Mouse (Mus musculus): ENCODE results near the gene Strip2.

Gene Strip2

DNA sequence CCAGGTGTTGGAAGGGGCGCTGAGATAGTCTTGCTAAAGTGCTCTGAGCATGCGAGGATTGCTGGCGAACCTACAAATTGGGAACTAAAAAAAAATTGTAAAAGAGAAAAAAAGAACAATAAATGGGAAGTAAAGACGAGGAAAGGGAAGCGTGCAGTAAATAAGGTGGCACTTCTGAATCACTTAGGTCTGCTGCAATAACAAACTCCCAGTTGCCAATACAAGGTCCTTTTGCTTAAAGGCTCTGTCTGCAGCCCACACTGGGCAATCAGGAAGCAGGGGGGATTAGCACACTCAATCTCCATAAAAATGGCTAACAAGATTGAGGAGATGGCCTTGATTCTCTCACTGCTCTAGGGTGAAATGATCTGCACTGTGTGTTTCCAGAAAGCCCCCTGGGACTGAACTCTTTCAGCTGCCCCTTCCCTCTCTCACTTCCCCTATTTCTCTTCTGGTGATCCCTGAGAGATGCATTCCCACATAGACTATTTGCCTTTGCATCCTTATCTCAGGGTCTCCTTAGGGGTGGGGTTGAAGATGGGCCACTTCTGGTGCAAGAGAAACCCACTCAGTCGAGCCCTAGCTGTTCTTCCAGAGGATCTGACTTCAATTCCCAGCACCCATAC, 8.9 kb downstream of the Strip2 start:
- no peak for DNase-seq (ENCODE audit: low read depth, low spot score)

DNA sequence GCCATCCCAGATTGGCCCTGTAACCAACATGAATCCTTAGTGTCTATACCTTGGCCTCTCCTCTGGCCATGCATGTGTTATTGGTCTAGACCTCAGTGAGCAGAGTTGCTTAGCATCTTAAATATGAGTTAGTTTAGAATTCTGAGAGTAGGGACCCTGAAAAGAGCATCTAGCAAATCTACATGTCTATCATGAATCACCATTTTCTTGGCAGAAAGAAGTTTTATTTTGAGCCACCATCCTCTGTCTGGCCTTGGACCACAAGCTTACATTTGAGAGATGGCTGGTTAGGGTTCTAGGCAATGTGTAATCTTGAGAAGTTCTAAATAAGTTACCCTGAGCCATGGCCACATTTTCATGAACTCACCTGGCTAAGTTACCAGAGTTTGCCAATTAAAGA, 13.3 kb downstream of the Strip2 start:
- no peak for DNase-seq (ENCODE audit: low read depth, low spot score)

DNA sequence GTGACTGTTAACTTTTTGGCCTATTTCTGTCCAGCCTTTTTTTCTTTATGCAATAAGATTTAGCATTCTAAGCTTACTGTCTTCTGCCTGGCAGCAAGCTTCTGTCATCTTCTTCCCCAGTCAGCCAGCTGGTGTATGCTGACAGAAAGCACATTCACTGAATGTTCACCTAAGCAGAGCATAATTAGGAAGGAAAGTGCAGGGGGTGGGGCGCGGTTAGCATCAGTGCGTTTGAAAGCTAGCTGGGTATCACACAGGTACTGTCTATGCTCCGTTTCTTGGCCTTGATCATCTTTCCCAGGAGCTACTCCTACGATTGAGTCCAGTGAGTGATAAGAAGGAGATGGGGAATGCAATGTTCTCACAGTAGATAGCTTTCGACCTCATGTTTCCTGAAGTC, 13.9 kb downstream of the Strip2 start:
- no peak for DNase-seq (ENCODE audit: low read depth, low spot score)

DNA sequence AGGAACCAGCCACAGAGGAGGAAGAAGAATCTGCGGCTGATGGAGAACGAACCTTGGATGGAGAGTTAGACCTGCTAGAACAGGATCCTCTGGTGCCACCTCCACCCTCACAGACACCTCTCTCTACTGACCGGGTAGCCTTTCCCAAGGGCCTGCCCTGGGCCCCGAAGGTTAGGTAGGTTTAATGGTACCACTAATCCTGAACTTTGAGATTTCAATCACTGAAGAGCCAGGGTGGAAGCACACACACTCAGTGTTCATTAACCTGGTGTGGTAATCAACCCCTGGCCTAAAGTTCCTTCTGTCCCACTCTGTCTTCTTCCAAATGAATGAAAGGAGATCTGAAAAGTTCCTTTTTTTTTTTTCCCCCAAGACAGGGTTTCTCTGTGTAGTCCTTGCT, 14.4 kb downstream of the Strip2 start:
- no peak for DNase-seq (ENCODE audit: low read depth, low spot score)

DNA sequence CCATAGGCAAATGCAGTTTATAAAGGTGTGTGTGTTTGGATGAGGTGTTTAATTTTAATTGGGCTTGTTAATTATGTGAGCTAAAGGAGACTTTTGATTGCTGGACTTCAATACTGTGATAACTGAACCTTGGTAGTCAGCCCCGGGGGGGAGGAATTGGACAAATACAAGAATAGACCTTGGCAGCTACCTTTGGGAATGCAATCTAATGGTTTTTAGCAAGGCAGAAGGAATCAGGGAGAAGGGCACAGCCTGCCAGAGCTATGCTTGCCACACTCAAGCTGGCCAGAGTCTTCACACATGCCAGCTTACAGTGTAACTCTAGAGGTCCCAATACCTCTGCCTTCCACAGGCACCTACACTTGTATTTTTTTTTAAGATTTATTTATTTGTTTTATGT, 18.9 kb downstream of the Strip2 start:
- DNase-seq (ENCODE audit: low read depth, low spot score): no peak

DNA sequence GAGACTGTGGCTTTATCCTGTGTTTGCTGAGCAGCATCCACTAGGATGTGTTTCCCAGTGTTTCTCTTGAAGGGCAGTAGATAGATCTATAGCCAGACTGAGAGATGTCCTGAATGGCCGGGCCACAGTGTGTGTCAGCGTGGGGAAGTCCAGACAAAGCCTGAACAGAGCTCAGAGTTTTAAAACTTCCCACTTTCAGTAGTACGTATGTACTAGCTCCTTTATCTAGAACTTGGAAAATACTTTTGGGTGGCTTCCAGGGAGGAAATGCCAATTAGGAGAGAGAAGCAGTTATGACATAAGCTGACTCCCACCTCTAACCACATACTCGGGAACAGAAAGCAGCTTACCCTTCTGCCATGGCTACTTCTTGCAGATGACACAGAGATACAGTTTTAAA, 23.6 kb downstream of the Strip2 start:
- DNase-seq (ENCODE audit: low read depth, low spot score): no peak

DNA sequence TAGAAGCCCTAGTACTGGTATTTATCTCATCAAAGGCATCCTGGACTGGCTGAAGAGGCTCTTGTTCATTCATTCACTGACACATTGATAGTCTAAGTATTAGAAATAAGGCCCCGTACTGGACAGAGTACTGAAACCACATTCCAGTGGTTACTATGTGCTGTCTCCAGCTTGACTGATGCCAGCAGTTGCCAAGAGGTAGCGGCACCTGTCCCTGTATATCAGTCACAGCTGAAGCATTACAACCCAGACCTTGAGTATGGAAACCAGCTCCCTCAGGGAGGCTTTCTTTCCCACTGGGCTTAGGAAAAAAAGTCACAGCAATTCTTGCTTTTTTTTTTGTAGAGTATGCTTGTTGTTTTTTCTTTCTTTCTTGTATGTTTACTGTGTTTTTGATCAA, 24.2 kb downstream of the Strip2 start:
- no peak for DNase-seq (ENCODE audit: low read depth, low spot score)

DNA sequence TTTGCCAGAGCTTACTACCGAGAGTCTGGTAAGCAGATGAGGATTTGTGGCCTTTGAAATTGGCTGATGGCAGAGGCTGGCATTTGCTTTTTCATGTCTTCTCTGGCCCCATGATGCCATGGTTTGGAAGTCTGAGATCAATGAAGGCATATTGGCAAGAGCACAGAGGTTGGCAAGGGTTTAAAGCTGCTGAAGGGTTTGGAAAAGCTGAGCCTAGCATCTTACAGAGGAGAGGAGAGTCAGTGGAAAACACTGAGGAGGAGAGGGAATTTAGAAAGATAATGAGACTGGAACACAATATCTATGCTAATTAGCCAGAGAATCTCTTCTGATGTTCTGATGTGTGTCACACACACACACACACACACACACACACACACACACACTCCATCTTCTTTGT, 27.7 kb downstream of the Strip2 start:
- no peak for DNase-seq (ENCODE audit: low read depth, low spot score)

DNA sequence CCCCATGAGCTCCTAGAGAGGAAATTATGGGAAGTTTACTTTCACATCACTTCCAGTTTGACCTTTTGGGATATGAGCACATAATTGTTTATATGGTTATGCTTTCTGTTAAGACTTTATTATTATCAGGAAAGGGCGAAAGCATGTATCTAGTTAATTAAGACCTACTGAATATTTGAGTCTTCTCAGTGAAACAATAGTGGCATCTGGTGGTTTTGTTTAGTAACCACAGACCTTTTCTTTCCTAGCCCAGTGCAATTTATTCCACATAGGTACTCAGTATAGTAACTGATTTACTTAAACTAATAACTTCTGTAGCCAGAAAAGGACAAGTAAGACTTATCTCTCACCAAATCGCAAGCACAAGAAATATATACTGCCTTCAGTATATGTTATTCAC, 29.8 kb downstream of the Strip2 start:
- DNase-seq (ENCODE audit: low read depth, low spot score): no peak

DNA sequence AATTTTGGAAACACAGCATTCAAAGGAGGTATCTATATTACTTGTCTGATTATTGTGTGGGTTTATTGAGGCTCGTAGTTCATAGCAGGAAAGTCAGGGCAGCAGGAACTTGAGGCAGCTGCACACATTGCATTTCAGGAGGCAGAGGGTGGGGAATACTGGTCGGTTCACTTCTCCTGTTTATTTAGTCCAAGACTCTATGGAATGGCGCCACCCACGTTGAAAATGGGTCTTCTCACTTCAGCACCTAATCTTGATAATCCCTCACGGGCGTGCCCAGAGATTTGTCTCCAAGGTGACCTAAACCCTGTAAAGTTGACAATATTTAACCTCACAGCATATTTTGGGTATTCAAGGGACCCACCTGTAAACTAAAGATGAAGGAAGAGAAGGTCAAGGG, 31.0 kb downstream of the Strip2 start:
- no peak for DNase-seq (ENCODE audit: low read depth, low spot score)

DNA sequence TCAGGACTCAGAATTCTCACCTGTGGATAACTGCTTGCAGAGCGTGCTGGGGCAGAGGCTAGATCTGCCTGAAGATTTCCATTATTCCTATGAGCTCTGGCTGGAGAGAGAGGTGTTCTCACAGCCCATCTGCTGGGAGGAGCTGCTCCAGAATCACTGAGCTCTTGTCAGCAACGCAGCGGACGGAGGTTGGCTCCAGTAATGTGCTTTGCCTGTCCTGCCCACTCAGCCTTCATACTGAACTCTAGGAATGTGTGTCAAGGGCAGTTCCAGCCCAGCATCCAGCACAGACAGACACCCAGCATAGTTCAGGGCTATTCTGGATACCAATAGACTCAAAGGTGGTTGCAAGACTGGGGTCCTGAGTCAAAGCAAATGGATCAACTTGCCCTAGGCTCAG, 39.9 kb downstream of the Strip2 start:
- no peak for DNase-seq (ENCODE audit: low read depth, low spot score)

DNA sequence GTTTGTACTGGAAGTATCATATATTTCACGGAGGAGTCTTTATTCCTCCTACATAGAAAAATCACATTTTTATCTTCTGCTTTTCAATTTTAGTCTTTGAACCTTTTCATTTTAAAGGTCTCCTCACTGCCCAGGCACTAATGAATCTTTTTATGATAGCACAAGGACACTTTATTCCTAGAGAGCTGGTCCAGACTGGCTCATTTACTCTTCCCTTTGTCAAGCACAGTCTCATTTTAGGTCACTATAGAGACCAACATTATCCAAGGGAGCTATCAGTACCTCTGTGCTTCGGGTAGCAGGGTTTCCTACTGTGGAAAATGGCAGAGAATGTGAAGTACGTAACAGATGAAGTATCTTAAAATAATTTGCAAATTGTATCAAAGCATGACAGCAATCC, 41.9 kb downstream of the Strip2 start:
- no peak for DNase-seq (ENCODE audit: low read depth, low spot score)

DNA sequence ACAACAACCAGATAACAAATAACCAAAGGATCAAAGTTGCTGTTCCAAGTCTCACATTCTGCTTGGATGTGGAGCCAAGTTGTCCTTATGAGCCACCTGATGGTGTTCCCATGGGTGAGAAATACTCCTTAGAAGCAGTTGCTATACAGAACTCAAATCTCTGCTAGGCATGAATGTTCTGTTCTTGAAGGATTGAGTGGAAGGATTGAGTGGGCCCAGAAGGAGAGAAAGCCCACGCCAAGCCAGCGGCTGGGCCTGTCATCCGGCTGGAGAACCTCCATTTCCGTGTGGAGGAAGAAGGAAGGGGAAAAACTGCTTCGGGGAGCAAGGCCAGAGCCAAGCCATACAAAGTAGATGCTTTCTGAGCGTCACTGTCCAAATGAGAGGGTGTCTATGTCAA, 44.3 kb downstream of the Strip2 start:
- DNase-seq (ENCODE audit: low read depth, low spot score): no peak

DNA sequence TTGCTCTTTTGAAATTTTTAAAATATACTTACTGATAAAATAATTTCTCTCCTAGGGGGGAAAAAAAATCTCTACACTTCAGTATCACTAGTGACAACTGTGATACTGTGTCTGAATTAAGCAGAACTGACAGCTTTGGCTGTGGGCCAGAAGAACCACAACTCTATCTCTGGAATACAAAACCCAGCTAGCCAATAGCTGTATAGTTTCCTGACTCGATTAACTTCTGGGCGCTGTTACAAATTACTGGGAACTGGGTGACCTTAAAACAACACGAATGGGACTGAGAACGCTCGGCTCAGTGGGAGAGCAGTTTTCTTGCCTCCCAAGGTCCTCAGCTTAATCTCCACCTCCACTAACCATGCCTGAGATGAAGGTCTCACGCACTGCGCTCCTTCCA, 51.1 kb downstream of the Strip2 start:
- DNase-seq (ENCODE audit: low read depth, low spot score): no peak

DNA sequence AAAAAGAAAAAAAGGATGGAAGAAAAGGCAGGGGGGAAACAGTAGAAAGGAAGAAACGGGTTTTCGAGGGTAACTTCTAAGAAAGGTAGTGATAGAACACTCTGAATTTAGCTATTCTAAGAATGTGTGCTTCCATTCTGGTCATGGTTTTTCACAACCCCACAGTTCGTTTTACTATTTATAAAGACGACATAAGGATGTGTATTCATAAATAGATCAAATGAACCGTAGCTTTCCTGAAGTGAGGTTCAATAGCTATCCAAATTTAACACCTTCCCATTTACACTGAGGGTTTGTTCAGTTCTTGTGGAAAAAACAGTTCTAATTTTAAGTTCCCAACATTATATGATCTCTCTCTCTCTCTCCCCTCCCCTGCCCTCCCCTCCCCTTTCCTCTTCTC, 56.5 kb downstream of the Strip2 start:
- DNase-seq (ENCODE audit: low read depth, low spot score): no peak

DNA sequence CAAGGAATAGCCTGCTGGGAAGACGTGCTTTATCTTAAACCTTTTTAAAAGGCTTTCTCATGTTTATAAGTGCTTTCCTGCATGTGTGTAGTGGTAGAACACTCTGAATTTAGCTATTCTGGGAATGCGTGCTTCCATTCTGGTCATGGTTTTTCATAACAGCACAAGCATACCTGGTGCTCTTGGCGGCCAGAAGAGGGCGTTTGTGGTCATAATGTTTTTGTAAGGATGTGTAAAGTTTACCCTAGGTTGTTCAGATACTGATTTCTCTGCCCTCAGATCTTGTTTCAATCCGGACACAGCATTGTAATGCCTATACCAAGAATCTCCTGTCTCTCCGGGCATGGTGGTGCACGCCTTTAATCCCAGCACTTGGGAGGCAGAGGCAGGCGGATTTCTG, 58.0 kb downstream of the Strip2 start:
- no peak for DNase-seq (ENCODE audit: low read depth, low spot score)

DNA sequence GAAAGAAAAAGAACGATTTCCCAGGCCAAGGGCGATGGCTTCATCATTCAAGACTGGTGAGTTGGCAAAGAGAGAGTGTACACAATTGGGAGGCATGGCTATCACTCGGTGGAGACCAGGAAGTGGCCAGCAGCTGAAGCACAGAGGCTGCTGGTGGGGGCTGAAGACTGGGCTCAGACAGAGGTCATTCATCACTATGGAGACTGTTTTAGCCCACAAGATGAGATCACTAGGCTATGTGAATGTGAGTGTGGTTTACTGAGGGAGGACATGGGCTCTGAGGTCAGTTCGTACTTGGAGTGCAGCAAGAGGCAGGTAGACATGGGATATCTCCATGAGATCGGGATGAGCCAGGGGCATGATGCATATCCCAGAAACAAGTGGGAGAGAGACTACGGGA, 63.6 kb downstream of the Strip2 start:
- no peak for DNase-seq (ENCODE audit: low read depth, low spot score)

DNA sequence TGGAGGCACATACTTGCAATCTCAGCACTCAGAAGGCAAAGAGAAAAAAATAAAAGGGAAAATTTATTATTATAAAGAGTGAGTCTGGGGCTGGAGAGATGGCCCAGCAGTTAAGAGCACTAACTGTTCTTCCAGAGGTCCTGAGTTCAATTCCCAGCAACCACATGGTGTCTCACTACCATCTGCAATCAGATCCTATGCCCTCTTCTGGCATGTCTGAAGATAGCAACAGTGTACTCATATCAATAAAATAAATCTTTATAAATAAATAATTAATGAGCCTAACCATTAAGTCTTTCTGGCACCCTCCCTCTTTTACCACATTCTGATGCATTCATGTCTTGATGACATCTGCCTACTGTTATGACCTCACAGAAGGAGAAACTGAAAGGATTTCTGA, 65.0 kb downstream of the Strip2 start:
- no peak for DNase-seq (ENCODE audit: low read depth, low spot score)

DNA sequence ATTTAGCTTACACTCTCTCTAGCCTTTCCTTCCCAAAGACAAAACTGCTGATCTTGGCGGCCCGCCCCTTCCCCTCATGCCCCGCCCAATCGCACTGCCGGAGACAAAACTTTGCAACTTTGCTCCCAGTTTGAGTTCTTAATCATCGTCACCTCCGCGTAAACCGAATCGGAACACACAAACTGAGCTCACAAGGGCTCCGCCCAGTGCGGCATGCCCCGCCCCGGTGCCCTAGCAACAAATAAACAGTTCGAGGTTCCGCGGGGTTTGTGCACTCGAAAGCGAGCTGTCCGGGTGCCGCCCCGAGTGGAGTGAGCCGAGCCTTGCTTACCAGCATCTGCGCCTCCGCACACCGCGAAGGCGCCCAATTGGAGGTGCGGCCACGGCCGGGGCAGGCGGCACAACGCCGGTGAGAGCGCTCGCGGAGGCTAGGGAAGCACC, 68.3 kb downstream of the Strip2 start:
- DNase-seq (ENCODE audit: low read depth, low spot score): peak; percentile 79

DNA sequence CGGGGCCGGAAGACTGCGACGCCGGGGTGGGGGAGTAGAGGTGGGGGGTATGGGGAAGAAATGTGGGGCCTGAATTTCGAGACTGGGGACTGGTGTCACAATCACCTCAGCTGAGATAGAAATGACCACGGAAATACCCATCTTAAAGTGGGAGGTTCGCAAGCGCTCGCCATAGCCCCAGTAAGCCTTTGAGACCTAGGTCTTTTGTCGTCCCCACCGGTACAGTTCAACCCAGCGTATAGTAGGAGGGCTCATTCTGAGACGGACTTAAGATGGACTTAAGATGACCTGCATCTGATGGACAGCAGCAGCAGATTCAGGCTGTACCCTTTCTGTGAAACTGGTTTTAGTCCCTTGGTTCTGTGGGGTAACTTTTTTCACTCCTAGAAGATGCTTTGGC, 68.7 kb downstream of the Strip2 start:
- DNase-seq (ENCODE audit: low read depth, low spot score): no peak

DNA sequence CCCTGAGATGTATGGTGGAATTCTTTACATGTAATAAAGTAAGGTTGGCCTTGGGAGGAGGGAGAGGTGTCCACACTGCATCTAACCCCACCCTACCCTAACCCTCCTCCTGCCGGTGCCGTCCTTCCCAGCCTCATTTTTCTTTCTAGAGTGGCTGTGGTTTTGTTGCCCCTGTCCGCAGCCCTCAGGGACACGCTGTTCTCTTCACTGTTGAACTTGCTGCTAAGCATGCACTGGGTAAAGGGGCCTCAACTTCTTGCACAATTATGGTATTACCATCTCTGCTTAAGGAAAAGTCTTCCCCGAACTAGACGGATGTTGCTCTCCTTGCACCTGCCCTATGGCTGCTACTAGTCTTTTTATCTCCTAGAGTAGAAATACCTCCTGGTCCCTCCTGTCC, 69.2 kb downstream of the Strip2 start:
- DNase-seq (ENCODE audit: low read depth, low spot score): no peak

DNA sequence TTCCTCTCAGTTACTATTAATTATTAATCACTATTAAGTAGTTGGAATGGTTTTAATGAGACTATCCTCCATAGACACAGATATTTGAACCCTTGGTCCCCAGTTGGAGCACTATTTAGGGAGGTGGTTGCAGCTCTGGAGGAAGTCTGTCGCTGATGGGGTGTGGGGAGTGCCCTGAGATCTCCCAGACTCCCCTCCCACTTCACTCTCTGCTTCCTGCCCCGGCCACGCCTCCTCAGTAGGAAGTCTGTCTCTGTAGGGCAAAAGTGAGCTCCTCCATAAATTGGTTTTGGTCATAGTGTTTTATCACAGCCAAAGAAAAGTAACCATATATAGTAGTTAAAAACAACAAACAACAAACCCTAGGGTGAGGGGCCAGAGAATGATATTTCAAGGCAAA, 70.4 kb downstream of the Strip2 start:
- DNase-seq (ENCODE audit: low read depth, low spot score): no peak

DNA sequence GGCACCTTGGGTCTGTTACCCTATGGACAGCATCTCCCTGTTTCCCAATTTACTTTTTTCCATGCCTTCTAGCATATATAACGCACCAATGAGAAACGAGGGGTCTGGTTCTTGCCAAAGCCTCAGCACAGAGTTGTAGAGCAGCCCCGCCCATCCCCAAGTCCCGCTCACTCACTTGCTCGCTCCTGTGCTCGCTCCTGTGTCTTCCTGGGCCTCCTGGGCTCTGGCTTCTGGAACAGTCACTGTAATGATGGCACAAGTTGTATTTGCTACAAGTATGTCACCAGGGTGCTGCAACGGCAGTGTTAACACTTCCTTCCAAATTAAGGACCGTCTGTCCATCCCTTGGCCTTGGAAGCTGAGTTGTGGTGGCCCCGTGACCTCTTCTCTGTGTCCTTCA, 81.3 kb downstream of the Strip2 start:
- DNase-seq (ENCODE audit: low read depth, low spot score): no peak

DNA sequence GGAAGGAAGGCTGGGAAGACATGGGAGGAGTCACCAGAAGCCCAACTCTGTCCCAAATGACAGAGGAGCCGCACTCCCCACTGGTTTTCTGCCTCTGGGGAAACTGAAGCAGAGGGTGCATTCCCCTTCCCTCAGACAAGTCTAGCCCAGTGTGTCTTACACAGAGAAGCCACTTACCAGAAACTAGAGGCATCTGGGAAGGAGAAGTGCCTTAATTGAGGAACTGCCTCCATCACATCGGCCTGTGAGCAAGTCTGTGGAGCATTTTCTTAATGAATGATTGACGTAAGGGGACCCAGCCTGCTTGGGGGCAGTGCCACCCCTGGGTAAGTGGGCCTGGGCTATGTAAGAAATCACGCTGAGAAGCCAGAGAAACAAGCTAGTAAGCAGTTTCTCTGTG, 82.0 kb downstream of the Strip2 start:
- no peak for DNase-seq (ENCODE audit: low read depth, low spot score)

DNA sequence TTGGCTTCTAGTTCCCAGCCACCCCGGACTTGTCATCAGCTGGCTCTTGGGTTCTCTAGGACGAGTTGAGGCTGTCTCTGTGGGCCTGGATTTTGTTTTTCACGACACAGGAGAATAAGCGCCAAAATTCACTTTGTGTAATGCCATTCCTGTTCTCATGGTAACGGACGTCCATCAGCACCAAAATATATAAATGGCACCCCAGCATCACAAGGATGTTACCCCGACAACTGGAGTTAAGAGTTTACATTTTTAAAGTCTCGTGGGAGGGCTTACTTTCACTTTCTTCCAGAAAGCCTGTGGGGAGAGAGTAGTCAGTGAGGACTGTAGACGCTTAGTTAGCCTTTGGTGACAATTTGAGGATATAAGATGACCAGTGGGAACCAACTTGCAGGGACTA, 85.8 kb downstream of the Strip2 start:
- DNase-seq (ENCODE audit: low read depth, low spot score): no peak
